Mouse (Mus musculus) cortical plate, adult 2 months (tissue): ENCODE data around the gene Dst. TPM values are rescaled to one million over a fixed set of nuclear protein-coding genes. Genes with fewer than 3 reads are reported as not detected.

ENCODE experiments used
- H3K27ac ChIP-seq: fragments of 200-500 bp; 2 replicates; pipeline ENCODE4 v1.5.1; 2012; ENCODE audit warnings: low read length, control low read depth, inconsistent platforms; ENCODE audit not compliant: insufficient read depth
- H3K4me1 ChIP-seq: fragments of 200-500 bp; 2 replicates; pipeline ENCODE4 v1.6.1; 2011; ENCODE audit warnings: low read length; ENCODE audit not compliant: control insufficient read depth, insufficient read depth
- H3K4me3 ChIP-seq: fragments of 200-500 bp; 2 replicates; pipeline ENCODE4 v1.5.1; 2011; ENCODE audit warnings: mild to moderate bottlenecking, low read length, control low read depth; ENCODE audit not compliant: insufficient read depth
- CTCF ChIP-seq: fragments of 200-500 bp; IDR thresholded peaks from 2 replicates; pipeline ENCODE4 v1.5.1; 2011; ENCODE audit warnings: mild to moderate bottlenecking, control low read depth, low read length; ENCODE audit not compliant: insufficient read depth; ENCODE audit errors: extremely low read depth
- POLR2A ChIP-seq: fragments of 200-500 bp; IDR thresholded peaks from 2 replicates; pipeline ENCODE4 v1.6.1; 2011; ENCODE audit warnings: mild to moderate bottlenecking, low read length, control low read depth; ENCODE audit not compliant: insufficient read depth; ENCODE audit errors: extremely low read depth
- polyA plus RNA-seq: library from polyadenylated mRNA; depleted of rRNA; stranded (reverse); fragments of >200 nt; gene quantifications from 2 replicates; pipeline ENCODE4 v1.2.3, GENCODE M21; 2012

Dst gene
- polyA plus RNA-seq, 1 experiment: 88.5 TPM

- H3K4me1 ChIP-seq: 0 out of 2 replicates have a peak, but pooled peaks cover 1% of the 10 kb centered on the region
- no peak overlapping the region for H3K4me3 ChIP-seq
- no peak overlapping the region for H3K27ac ChIP-seq
- TF ChIP-seq POLR2A: no peak
- TF ChIP-seq CTCF: no peak
These were observed 86.2 kb downstream of the Dst start for GRCm38 (mm10) chr1:33994201-33994600.

GRCm38 (mm10) chr1:33995386-33995785 lies 87.4 kb downstream of the Dst start:
- TF ChIP-seq CTCF (no peak), POLR2A (no peak)
- H3K4me3 ChIP-seq: no peak overlapping the region
- no peak overlapping the region for H3K27ac ChIP-seq
- H3K4me1 ChIP-seq: 0 out of 2 replicates have a peak, but pooled peaks cover 1% of the 10 kb centered on the region

GRCm38 (mm10) chr1:33996105-33996887 lies 88.3 kb downstream of the Dst start:
- TF ChIP-seq POLR2A (no peak), CTCF (no peak)
- Histone ChIP-seq H3K4me1 (0 out of 2 replicates have a peak, but pooled peaks cover 1% of the 10 kb centered on the region), H3K27ac (no peak overlapping the region), H3K4me3 (no peak overlapping the region)

GRCm38 (mm10) chr1:34002321-34002720 lies 94.3 kb downstream of the Dst start:
- H3K4me3 ChIP-seq: no peak overlapping the region
- peaks cover 4% of the 10 kb centered on the region for H3K4me1 ChIP-seq
- no peak overlapping the region for H3K27ac ChIP-seq
- no peak for TF ChIP-seq CTCF
- TF ChIP-seq POLR2A: no peak

- TF ChIP-seq CTCF: no peak
- TF ChIP-seq POLR2A: no peak
- peaks cover 7% of the 10 kb centered on the region for H3K4me1 ChIP-seq
- H3K4me3 ChIP-seq: no peak overlapping the region
- no peak overlapping the region for H3K27ac ChIP-seq
These were observed 94.9 kb downstream of the Dst start for GRCm38 (mm10) chr1:34002970-34003369.

- TF ChIP-seq POLR2A (no peak), CTCF (no peak)
- H3K4me1 ChIP-seq: peaks cover 7% of the 10 kb centered on the region
- peak overlapping the region; percentile 89 for H3K4me3 ChIP-seq
- no peak overlapping the region for H3K27ac ChIP-seq
These were observed 97.3 kb downstream of the Dst start for GRCm38 (mm10) chr1:34005238-34005725.

GRCm38 (mm10) chr1:34005726-34006638 lies 98.0 kb downstream of the Dst start:
- Histone ChIP-seq H3K4me3 (peak overlapping the region; percentile 89), H3K4me1 (peaks cover 8% of the 10 kb centered on the region), H3K27ac (peak overlapping the region; percentile 82)
- peak; percentile 71 for TF ChIP-seq POLR2A
- peak; percentile 68 for TF ChIP-seq CTCF

GRCm38 (mm10) chr1:34006828-34007361 lies 98.9 kb downstream of the Dst start:
- H3K4me1 ChIP-seq: peaks cover 10% of the 10 kb centered on the region

GRCm38 (mm10) chr1:34007379-34007778 lies 99.4 kb downstream of the Dst start:
- H3K4me1 ChIP-seq: peaks cover 10% of the 10 kb centered on the region
- peak overlapping the region; percentile 89 for H3K4me3 ChIP-seq
- no peak overlapping the region for H3K27ac ChIP-seq
- TF ChIP-seq CTCF (no peak), POLR2A (peak; percentile 29; the same call in 1 of the 2 replicates)

More at GRCm38 (mm10) chr1:34006828-34007361, 98.9 kb downstream of the Dst start:
- Histone ChIP-seq H3K4me3 (peak overlapping the region; percentile 89), H3K27ac (peak overlapping the region; percentile 82; the same call in 1 of the 2 replicates)
- no peak for TF ChIP-seq CTCF
- no peak for TF ChIP-seq POLR2A
